Mouse (Mus musculus): ENCODE data around the gene Dnttip2. TPM values are rescaled to one million over a fixed set of nuclear protein-coding genes. Genes with fewer than 3 reads are reported as not detected.

Dnttip2 gene
- polyA plus RNA-seq, 1 experiment from 2014 or later = 61.7 TPM

DNA sequence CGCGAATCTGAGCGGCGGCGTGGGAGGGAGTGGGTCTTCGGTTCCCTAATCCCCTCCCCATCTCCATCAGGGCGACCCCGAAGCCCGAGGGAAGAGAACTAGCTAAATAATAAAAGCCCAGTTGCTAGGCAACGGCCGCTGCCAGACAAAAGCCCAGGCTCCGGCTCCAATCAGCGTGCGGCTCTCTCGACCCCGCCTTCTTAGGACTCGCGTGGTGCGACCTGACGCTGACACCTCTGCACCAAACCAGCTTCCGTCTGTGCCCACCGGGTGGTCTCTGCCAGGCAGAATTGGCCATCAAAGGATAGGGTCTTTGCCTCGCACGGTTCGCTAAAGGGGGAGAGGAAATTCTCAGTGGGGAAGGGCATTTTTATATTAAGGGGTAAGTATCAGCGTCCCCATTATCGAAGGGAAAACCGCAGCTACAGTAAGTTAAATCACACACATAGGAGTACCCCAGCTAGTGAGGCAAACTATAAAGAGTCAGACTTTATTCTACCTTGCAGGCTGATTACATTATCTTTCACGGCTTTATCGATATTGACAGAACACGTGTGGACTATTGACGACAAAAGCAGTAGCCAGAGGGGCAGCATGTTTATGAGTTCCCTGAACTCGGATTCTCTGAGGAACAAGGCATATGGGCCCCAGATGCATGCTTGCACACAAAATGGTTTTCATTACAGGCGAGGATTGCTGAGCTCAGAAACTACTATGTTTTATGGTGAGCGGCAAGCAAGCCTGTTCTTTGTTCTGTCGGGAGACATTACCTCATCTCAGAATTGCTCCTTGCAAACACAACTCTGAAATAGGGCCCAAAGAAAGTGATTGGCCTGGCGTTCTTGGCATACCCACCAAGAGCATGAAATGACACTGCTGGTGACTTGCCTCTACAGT lies 20.0 kb downstream of the Dnttip2 start, which contains the start of gene Bcar3:
TSS of gene Bcar3 (plus strand) at position 183 of the 897 bp plus-strand sequence.
- Histone ChIP-seq H3K4me1 (ENCODE audit: control insufficient read depth, insufficient read depth, low read length) (peaks cover 11% of the 10 kb centered on the region; the same call in 1 of the 2 replicates), H3K4me3 (replicated peaks; ENCODE audit: low read length) (peak within 1 kb of the TSS; percentile 95), H3K4me2 (ENCODE audit: low read depth, low read length) (peak within 1 kb of the TSS; percentile 87), H3K36me3 (ENCODE audit: control insufficient read depth, insufficient read depth, low read length) (no peaks in the 10 kb centered on the region), H3K9me3 (replicated peaks; ENCODE audit: control insufficient read depth, low read length) (no peaks in the 10 kb centered on the region), H3K27ac (ENCODE audit: low read length) (peak within 1 kb of the TSS; percentile 93), H3K9ac (ENCODE audit: low read length) (peak within 1 kb of the TSS; percentile 92), H3K27me3 (ENCODE audit: control insufficient read depth, insufficient read depth, low read length) (no peaks in the 10 kb centered on the region)
- peak; percentile 70 for ATAC-seq (ENCODE audit: insufficient read depth, low FRiP score)
- WGBS = 5% methylated on average over 37 of the region's 37 CpGs

DNA sequence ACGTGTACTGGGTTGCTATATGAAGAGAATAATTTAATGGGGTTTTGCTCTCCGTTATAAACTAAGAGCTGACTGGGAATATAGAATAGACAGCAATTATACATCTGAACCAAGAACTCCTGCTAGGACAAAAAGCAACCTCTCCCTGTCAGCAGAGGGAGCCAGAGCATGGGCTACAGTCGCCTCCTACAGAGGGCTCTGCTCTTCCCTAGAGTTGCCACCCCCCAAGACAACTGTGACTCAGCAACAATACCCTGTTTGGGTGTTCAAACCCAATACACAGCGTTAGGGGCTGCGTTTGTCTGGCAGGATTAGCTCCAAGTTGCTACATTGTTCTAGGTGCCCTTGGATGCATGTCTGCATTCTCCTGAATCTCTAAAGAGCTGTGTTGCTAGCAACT lies 21.3 kb downstream of the Dnttip2 start:
- Histone ChIP-seq H3K4me2 (ENCODE audit: low read depth, low read length) (no peak overlapping the region), H3K36me3 (ENCODE audit: control insufficient read depth, insufficient read depth, low read length) (no peaks in the 10 kb centered on the region), H3K27me3 (ENCODE audit: control insufficient read depth, insufficient read depth, low read length) (no peaks in the 10 kb centered on the region), H3K27ac (ENCODE audit: low read length) (no peak overlapping the region), H3K4me3 (replicated peaks; ENCODE audit: low read length) (no peak overlapping the region), H3K9me3 (replicated peaks; ENCODE audit: control insufficient read depth, low read length) (no peaks in the 10 kb centered on the region), H3K9ac (ENCODE audit: low read length) (no peak overlapping the region), H3K4me1 (ENCODE audit: control insufficient read depth, insufficient read depth, low read length) (peaks cover 11% of the 10 kb centered on the region; the same call in 1 of the 2 replicates)
- 17% methylated on average over 5 of the region's 5 CpGs for WGBS
- ATAC-seq (ENCODE audit: insufficient read depth, low FRiP score) = no peak

- Histone ChIP-seq H3K27ac (ENCODE audit: low read length) (no peak overlapping the region), H3K36me3 (ENCODE audit: control insufficient read depth, insufficient read depth, low read length) (no peaks in the 10 kb centered on the region), H3K4me3 (replicated peaks; ENCODE audit: low read length) (no peak overlapping the region), H3K27me3 (ENCODE audit: control insufficient read depth, insufficient read depth, low read length) (no peaks in the 10 kb centered on the region), H3K4me2 (ENCODE audit: low read depth, low read length) (no peak overlapping the region), H3K4me1 (ENCODE audit: control insufficient read depth, insufficient read depth, low read length) (peaks cover 11% of the 10 kb centered on the region; the same call in 1 of the 2 replicates), H3K9me3 (replicated peaks; ENCODE audit: control insufficient read depth, low read length) (no peaks in the 10 kb centered on the region), H3K9ac (ENCODE audit: low read length) (no peak overlapping the region)
- ATAC-seq (ENCODE audit: insufficient read depth, low FRiP score) = no peak
- WGBS = 62% methylated on average over 5 of the region's 5 CpGs
These were observed 22.8 kb downstream of the Dnttip2 start for GRCm38 (mm10) chr3:122296979-122297378.

GRCm38 (mm10) chr3:122300983-122301919 lies 27.1 kb downstream of the Dnttip2 start:
- Histone ChIP-seq H3K4me1 (ENCODE audit: control insufficient read depth, insufficient read depth, low read length) (no peaks in the 10 kb centered on the region), H3K4me3 (replicated peaks; ENCODE audit: low read length) (no peak overlapping the region), H3K27ac (ENCODE audit: low read length) (no peak overlapping the region), H3K9me3 (replicated peaks; ENCODE audit: control insufficient read depth, low read length) (no peaks in the 10 kb centered on the region), H3K27me3 (ENCODE audit: control insufficient read depth, insufficient read depth, low read length) (no peaks in the 10 kb centered on the region), H3K4me2 (ENCODE audit: low read depth, low read length) (no peak overlapping the region), H3K36me3 (ENCODE audit: control insufficient read depth, insufficient read depth, low read length) (no peaks in the 10 kb centered on the region), H3K9ac (ENCODE audit: low read length) (no peak overlapping the region; the same call in 1 of the 2 replicates)
- peak; percentile 77 for ATAC-seq (ENCODE audit: insufficient read depth, low FRiP score)
- WGBS = 58% methylated on average over 9 of the region's 9 CpGs

DNA sequence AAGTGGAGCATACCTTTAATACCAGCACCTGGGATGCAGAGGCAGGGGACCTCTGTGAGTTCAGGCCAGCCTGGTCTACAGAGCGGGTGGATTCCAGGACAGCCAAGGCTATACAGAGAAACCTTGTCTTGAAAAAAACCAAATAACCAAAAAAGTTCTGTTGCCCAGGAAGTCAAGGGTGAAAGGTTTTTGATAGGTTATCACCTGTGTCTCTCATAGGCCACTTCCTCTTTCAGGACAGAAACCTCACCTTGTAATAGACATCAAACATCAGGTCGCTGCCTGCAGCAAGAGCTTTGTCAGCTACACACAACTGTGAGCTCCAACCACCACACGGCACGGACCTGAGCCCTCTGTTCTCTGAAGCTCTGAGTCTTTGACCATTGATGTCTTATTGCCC lies 30.4 kb downstream of the Dnttip2 start:
- H3K27me3 ChIP-seq (ENCODE audit: control insufficient read depth, insufficient read depth, low read length) = no peaks in the 10 kb centered on the region
- no peaks in the 10 kb centered on the region for H3K9me3 ChIP-seq (replicated peaks; ENCODE audit: control insufficient read depth, low read length)
- no peak overlapping the region for H3K9ac ChIP-seq (ENCODE audit: low read length)
- WGBS = 79% methylated on average over 4 of the region's 4 CpGs
- no peak overlapping the region for H3K27ac ChIP-seq (ENCODE audit: low read length)
- no peaks in the 10 kb centered on the region for H3K36me3 ChIP-seq (ENCODE audit: control insufficient read depth, insufficient read depth, low read length)
- H3K4me1 ChIP-seq (ENCODE audit: control insufficient read depth, insufficient read depth, low read length) = no peaks in the 10 kb centered on the region
- no peak overlapping the region for H3K4me2 ChIP-seq (ENCODE audit: low read depth, low read length)
- no peak for ATAC-seq (ENCODE audit: insufficient read depth, low FRiP score)
- no peak overlapping the region for H3K4me3 ChIP-seq (replicated peaks; ENCODE audit: low read length)

GRCm38 (mm10) chr3:122307894-122308671 lies 33.9 kb downstream of the Dnttip2 start:
- no peak overlapping the region for H3K27ac ChIP-seq (ENCODE audit: low read length)
- H3K9ac ChIP-seq (ENCODE audit: low read length) = no peak overlapping the region
- no peaks in the 10 kb centered on the region for H3K4me1 ChIP-seq (ENCODE audit: control insufficient read depth, insufficient read depth, low read length)
- no peaks in the 10 kb centered on the region for H3K36me3 ChIP-seq (ENCODE audit: control insufficient read depth, insufficient read depth, low read length)
- 48% methylated on average over 4 of the region's 4 CpGs for WGBS
- H3K27me3 ChIP-seq (ENCODE audit: control insufficient read depth, insufficient read depth, low read length) = no peaks in the 10 kb centered on the region
- H3K4me3 ChIP-seq (replicated peaks; ENCODE audit: low read length) = no peak overlapping the region
- H3K4me2 ChIP-seq (ENCODE audit: low read depth, low read length) = no peak overlapping the region
- ATAC-seq (ENCODE audit: insufficient read depth, low FRiP score) = no peak
- H3K9me3 ChIP-seq (replicated peaks; ENCODE audit: control insufficient read depth, low read length) = no peaks in the 10 kb centered on the region

DNA sequence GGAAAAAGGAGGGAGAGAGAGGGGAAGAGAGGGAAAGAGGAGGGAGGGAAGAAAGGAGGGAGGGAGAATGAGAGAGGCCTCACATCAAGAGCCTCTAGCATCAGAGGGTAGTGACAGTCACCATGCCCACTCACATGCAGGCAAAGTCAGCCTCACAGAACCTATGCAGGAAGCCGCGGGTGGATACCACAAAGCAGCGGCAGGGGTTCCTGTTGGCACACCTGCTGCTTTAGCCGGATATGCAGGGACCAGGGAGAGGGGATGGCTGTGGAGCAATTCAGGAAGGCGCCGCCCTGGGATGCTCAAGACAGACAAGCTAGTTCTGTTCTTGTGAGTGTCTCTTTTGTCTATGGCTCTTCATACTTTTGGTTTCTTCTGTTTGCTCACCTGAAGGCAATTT lies 34.8 kb downstream of the Dnttip2 start:
- ATAC-seq (ENCODE audit: insufficient read depth, low FRiP score) = no peak
- Histone ChIP-seq H3K4me1 (ENCODE audit: control insufficient read depth, insufficient read depth, low read length) (0 out of 2 replicates have a peak, but pooled peaks cover 1% of the 10 kb centered on the region), H3K27me3 (ENCODE audit: control insufficient read depth, insufficient read depth, low read length) (no peaks in the 10 kb centered on the region), H3K9ac (ENCODE audit: low read length) (no peak overlapping the region), H3K4me2 (ENCODE audit: low read depth, low read length) (no peak overlapping the region), H3K36me3 (ENCODE audit: control insufficient read depth, insufficient read depth, low read length) (no peaks in the 10 kb centered on the region), H3K27ac (ENCODE audit: low read length) (no peak overlapping the region), H3K4me3 (replicated peaks; ENCODE audit: low read length) (no peak overlapping the region), H3K9me3 (replicated peaks; ENCODE audit: control insufficient read depth, low read length) (no peaks in the 10 kb centered on the region)
- 29% methylated on average over 6 of the region's 6 CpGs for WGBS

- no peak overlapping the region for H3K4me3 ChIP-seq (replicated peaks; ENCODE audit: low read length)
- no peaks in the 10 kb centered on the region for H3K36me3 ChIP-seq (ENCODE audit: control insufficient read depth, insufficient read depth, low read length)
- peaks cover 12% of the 10 kb centered on the region for H3K4me1 ChIP-seq (ENCODE audit: control insufficient read depth, insufficient read depth, low read length)
- WGBS = 16% methylated on average over 2 of the region's 2 CpGs
- no peaks in the 10 kb centered on the region for H3K9me3 ChIP-seq (replicated peaks; ENCODE audit: control insufficient read depth, low read length)
- no peaks in the 10 kb centered on the region for H3K27me3 ChIP-seq (ENCODE audit: control insufficient read depth, insufficient read depth, low read length)
- ATAC-seq (ENCODE audit: insufficient read depth, low FRiP score) = peak; percentile 32; the same call in 1 of the 2 replicates
- no peak overlapping the region for H3K4me2 ChIP-seq (ENCODE audit: low read depth, low read length)
- H3K27ac ChIP-seq (ENCODE audit: low read length) = no peak overlapping the region
- H3K9ac ChIP-seq (ENCODE audit: low read length) = no peak overlapping the region
These were observed 37.9 kb downstream of the Dnttip2 start for GRCm38 (mm10) chr3:122312078-122312477.

Data from stomach, embryonic 16.5 days (tissue).